Mouse (Mus musculus): ENCODE data around the gene Cldn1. TPM values are rescaled to one million over a fixed set of nuclear protein-coding genes. Genes with fewer than 3 reads are reported as not detected.

Cldn1 gene
- polyA plus RNA-seq, 1 experiment from 2014 or later: 1.1 TPM

Other genes with a start within 250 kb of the Cldn1 start
- not detected in 2 replicates for gene Cldn16, start 91.3 kb upstream of the Cldn1 start, polyA plus RNA-seq (2014; fragmentation: Nextera tagmentation; extraction: Ambion mirVana)
- gene Tmem207, start 154.9 kb upstream of the Cldn1 start, polyA plus RNA-seq (2014; fragmentation: Nextera tagmentation; extraction: Ambion mirVana): not detected in 2 replicates
- 6.8 and 7.2 TPM in 2 replicates for gene Il1rap, start 209.9 kb upstream of the Cldn1 start, polyA plus RNA-seq (2014; fragmentation: Nextera tagmentation; extraction: Ambion mirVana)

Measured in heart, embryonic 14.5 days (tissue).